Mouse (Mus musculus): ENCODE results near the gene Pde4c.

GRCm38 (mm10) chr8:70696946-70697345 is 26.6 kb upstream of the Pde4c start:
- TF ChIP-seq CTCF (IDR thresholded peaks at IDR 0.05; ENCODE audit: insufficient read depth, low read length) (no peak), POLR2A (IDR thresholded peaks at IDR 0.05; ENCODE audit: borderline replicate concordance, extremely low read depth, low read depth, low read length) (no peak)

Measured in lung, adult 2 months (tissue).